Mouse (Mus musculus) ES-Bruce4 (cell line): ENCODE data around the gene Narfl.

Experiments
- CTCF ChIP-seq: IDR thresholded peaks from one replicate; pipeline ENCODE4 v1.8.1; 2011; ENCODE audit warnings: low read depth, low read length
- EP300 ChIP-seq: IDR thresholded peaks from 2 replicates; pipeline ENCODE4 v1.6.1; 2011; ENCODE audit warnings: low read depth, low read length; ENCODE audit not compliant: insufficient read depth
- POLR2A ChIP-seq: IDR thresholded peaks from one replicate; pipeline ENCODE4 v1.8.1; 2011; ENCODE audit warnings: low read length; ENCODE audit not compliant: insufficient read depth

DNA sequence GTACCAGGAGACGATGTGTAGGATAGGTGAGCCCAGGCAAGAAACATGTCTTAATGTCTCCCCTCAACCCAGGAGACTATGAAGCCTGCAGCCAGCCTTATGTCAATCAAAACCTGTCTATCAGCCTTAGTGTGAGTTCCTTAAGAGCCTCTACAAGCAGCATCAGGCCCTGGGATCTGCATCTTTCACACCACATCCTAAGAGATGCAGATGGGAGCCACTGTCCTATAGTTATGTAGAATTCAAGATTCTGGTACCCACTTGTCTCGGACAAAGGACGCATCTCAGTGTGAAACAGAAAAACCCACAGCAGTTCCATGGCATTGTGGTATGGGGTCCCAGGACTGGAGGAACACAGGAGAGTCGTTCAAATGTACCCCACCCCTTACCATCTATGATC is 18.5 kb upstream of the Narfl start:
- TF ChIP-seq CTCF = no peak
- TF ChIP-seq EP300 = no peak
- TF ChIP-seq POLR2A = no peak
